ENCODE assay signal across 14 mouse cellular contexts in genomic region chr2:157974604-157975501, GRCm38 (mm10). TPM values are rescaled to one million over a fixed set of nuclear protein-coding genes. Genes with fewer than 3 reads are reported as not detected.
DNase-seq lines count a peak whose midpoint lies in the region; ATAC-seq and TF ChIP-seq lines count a peak whose summit lies in the region.
"Had no signal": no experiment of that assay in that cellular context is flagged by ENCODE, and none has a peak within 500 bp of the region (broad histone marks: within the 10 kb centered on the region; RNA-seq: fewer than 3 reads in every experiment).

No protein-coding gene starts in this region.

- DNase-seq in embryo, embryonic 11 days = peak; percentile 50
- peak; percentile 57 for DNase-seq in hindbrain, embryonic 11.5 days (ENCODE audit: low spot score)
- DNase-seq in cerebellum, postnatal 10 days = no peak
- no peak for DNase-seq in gastrocnemius, postnatal 4 days (ENCODE audit: low spot score in 2 of 2)
- no peak for DNase-seq in frontal cortex, postnatal 36 days (ENCODE audit: low spot score in 2 of 2)
- DNase-seq in lung, postnatal 10 days = no peak
- DNase-seq: adrenal gland, postnatal 10 days; cerebellum, postnatal 36 days; gastrocnemius, postnatal 10 days; kidney, adult 11 months; left cerebral cortex, postnatal 4 days; thymus, adult 2 months had no signal

- H3K27ac ChIP-seq in hindbrain, embryonic 11.5 days (ENCODE audit: low read depth, low read length) = peak overlapping the region; percentile 67
- peak overlapping the region; percentile 75 for H3K27ac ChIP-seq in midbrain, embryonic 12.5 days (replicated peaks)

- H3K4me1 ChIP-seq in E14TG2a.4 (replicated peaks; ENCODE audit: low read depth, low read length) = peaks cover 40% of the 10 kb centered on the region
- peaks cover 10% of the 10 kb centered on the region; the same call in 1 of the 2 replicates for H3K4me1 ChIP-seq in hindbrain, embryonic 11.5 days (replicated peaks; ENCODE audit: control insufficient read depth, insufficient read depth, low read length)
- H3K4me1 ChIP-seq in midbrain, embryonic 12.5 days = peaks cover 13% of the 10 kb centered on the region

- H3K9me3 ChIP-seq in E14TG2a.4 (ENCODE audit: low read length) = no peaks in the 10 kb centered on the region
- H3K9me3 ChIP-seq in hindbrain, embryonic 11.5 days (ENCODE audit: control insufficient read depth, low read length) = no peaks in the 10 kb centered on the region
- no peaks in the 10 kb centered on the region for H3K9me3 ChIP-seq in midbrain, embryonic 12.5 days

- peak overlapping the region; percentile 56 for H3K9ac ChIP-seq in hindbrain, embryonic 11.5 days (ENCODE audit: low read depth, low read length)
- peak overlapping the region; percentile 37; the same call in 1 of the 2 replicates for H3K9ac ChIP-seq in midbrain, embryonic 12.5 days (replicated peaks)

- no peaks in the 10 kb centered on the region for H3K36me3 ChIP-seq in E14TG2a.4 (ENCODE audit: insufficient read depth, low read length)
- no peaks in the 10 kb centered on the region for H3K36me3 ChIP-seq in hindbrain, embryonic 11.5 days (ENCODE audit: control insufficient read depth, insufficient read depth, low read length)
- H3K36me3 ChIP-seq in midbrain, embryonic 12.5 days = no peaks in the 10 kb centered on the region

- peak; percentile 61; the same call in 1 of the 2 replicates for ATAC-seq in hindbrain, embryonic 11.5 days (ENCODE audit: low FRiP score)
- ATAC-seq in midbrain, embryonic 12.5 days (ENCODE audit: low FRiP score, low read depth) = peak; percentile 34; the same call in 1 of the 2 replicates

- TF ChIP-seq CTCF in E14TG2a.4 (conservative IDR thresholded peaks at IDR 0.05; ENCODE audit: low read length) = no peak

- 3% methylated on average over 23 of the region's 23 CpGs for WGBS in hindbrain, embryonic 11.5 days
- 5% methylated on average over 23 of the region's 23 CpGs for WGBS in midbrain, embryonic 12.5 days

- peaks cover 30% of the 10 kb centered on the region for H3K27me3 ChIP-seq in E14TG2a.4 (ENCODE audit: insufficient read depth, low read length)
- no peaks in the 10 kb centered on the region for H3K27me3 ChIP-seq in hindbrain, embryonic 11.5 days (ENCODE audit: control insufficient read depth, insufficient read depth, low read length)
- H3K27me3 ChIP-seq in midbrain, embryonic 12.5 days = peaks cover 3% of the 10 kb centered on the region; the same call in 1 of the 2 replicates

- H3K4me3 ChIP-seq in E14TG2a.4 (replicated peaks; ENCODE audit: low read length) = peak overlapping the region; percentile 50
- no peak overlapping the region for H3K4me3 ChIP-seq in hindbrain, embryonic 11.5 days (ENCODE audit: low read depth, low read length)
- H3K4me3 ChIP-seq in midbrain, embryonic 12.5 days = peak overlapping the region; percentile 19; the same call in 1 of the 2 replicates

- peak overlapping the region; percentile 41 for H3K4me2 ChIP-seq in hindbrain, embryonic 11.5 days (replicated peaks; ENCODE audit: low read depth, low read length)
- H3K4me2 ChIP-seq in midbrain, embryonic 12.5 days (replicated peaks) = peak overlapping the region; percentile 47

RNA-seq across cellular contexts. Expression of gene Tti1, which starts 53.4 kb away (rescaled TPM):
- polyA plus RNA-seq in hindbrain, embryonic 11.5 days (2014; fragmentation: Nextera tagmentation; extraction: Ambion mirVana) = 21.9 and 22.7 TPM in 2 replicates
- 29.3 and 31.5 TPM in 2 replicates for polyA plus RNA-seq in midbrain, embryonic 12.5 days (2016; fragmentation: Nextera tagmentation; extraction: Ambion mirVana)
- 10 to 100 TPM; 20.9 to 24.3 TPM for total RNA-seq in gastrocnemius, postnatal 4 days (2021)

RNA-seq across cellular contexts. Expression of gene Rprd1b, which starts 53.4 kb away (rescaled TPM):
- 56.2 and 67.4 TPM in 2 replicates for polyA plus RNA-seq in hindbrain, embryonic 11.5 days (2014; fragmentation: Nextera tagmentation; extraction: Ambion mirVana)
- 57.9 and 61.6 TPM in 2 replicates for polyA plus RNA-seq in midbrain, embryonic 12.5 days (2016; fragmentation: Nextera tagmentation; extraction: Ambion mirVana)
- 10 to 100 TPM; 47.9 to 54.9 TPM for total RNA-seq in gastrocnemius, postnatal 4 days (2021)

Comparison
In these comparisons a context has a peak if more than half of its experiments do, and no peak if none do; other contexts are left out.
1. DNase-seq: peak in embryo, embryonic 11 days (single experiment) and hindbrain, embryonic 11.5 days (single experiment); none in cerebellum, postnatal 10 days (0 of 2), gastrocnemius, postnatal 4 days (0 of 2), frontal cortex, postnatal 36 days (0 of 2) and lung, postnatal 10 days (single experiment).